Comparison of ENCODE assay signal across 16 mouse cellular contexts in genomic region chr5:143683696-143684095, GRCm38 (mm10). TPM values are rescaled to one million over a fixed set of nuclear protein-coding genes. Genes with fewer than 3 reads are reported as not detected.
A peak's percentile ranks its signal among the peaks of the same experiment; 100 is the strongest.
DNase-seq lines count a peak whose midpoint lies in the region; ATAC-seq and TF ChIP-seq lines count a peak whose summit lies in the region.
"Had no signal": no experiment of that assay in that cellular context is flagged by ENCODE, and none has a peak within 500 bp of the region (broad histone marks: within the 10 kb centered on the region; RNA-seq: fewer than 3 reads in every experiment).

No protein-coding gene starts in this region.

- peaks cover 19% of the 10 kb centered on the region for H3K36me3 ChIP-seq in kidney, embryonic 16.5 days (ENCODE audit: insufficient read depth, low read length)
- H3K36me3 ChIP-seq in E14TG2a.4 (ENCODE audit: insufficient read depth, low read length), result peaks cover 5% of the 10 kb centered on the region; the same call in 1 of the 2 replicates
- no peaks in the 10 kb centered on the region; the same call in 1 of the 2 replicates for H3K36me3 ChIP-seq in embryonic facial prominence, embryonic 11.5 days (replicated peaks; ENCODE audit: control insufficient read depth, insufficient read depth, low read depth, low read length)
- peaks cover 38% of the 10 kb centered on the region for H3K36me3 ChIP-seq in limb, embryonic 13.5 days

- no peak overlapping the region for H3K27ac ChIP-seq in kidney, embryonic 16.5 days (ENCODE audit: low read length)
- H3K27ac ChIP-seq in embryonic facial prominence, embryonic 11.5 days (replicated peaks; ENCODE audit: low read depth, low read length), result no peak overlapping the region
- H3K27ac ChIP-seq in limb, embryonic 13.5 days, result peak overlapping the region; percentile 33; the same call in 1 of the 2 replicates
- H3K27ac ChIP-seq: hindbrain, embryonic 15.5 days; layer of hippocampus, adult 2 months; left cerebral cortex, adult 2 months; lung, embryonic 15.5 days; neural tube, embryonic 13.5 days had no signal

- H3K9ac ChIP-seq in kidney, embryonic 16.5 days (replicated peaks; ENCODE audit: low read length), result no peak overlapping the region
- H3K9ac ChIP-seq in embryonic facial prominence, embryonic 11.5 days (replicated peaks; ENCODE audit: low read length), result no peak overlapping the region; the same call in 1 of the 2 replicates
- H3K9ac ChIP-seq in limb, embryonic 13.5 days, result peak overlapping the region; percentile 43
- H3K9ac ChIP-seq: forebrain, postnatal 0 days; hindbrain, embryonic 15.5 days; lung, embryonic 15.5 days; neural tube, embryonic 13.5 days had no signal

- 28% methylated on average over 6 of the region's 6 CpGs for WGBS in kidney, embryonic 16.5 days
- 49% methylated on average over 6 of the region's 6 CpGs for WGBS in embryonic facial prominence, embryonic 11.5 days
- WGBS in limb, embryonic 13.5 days, result 35% methylated on average over 6 of the region's 6 CpGs

- no peak for TF ChIP-seq CTCF in E14TG2a.4 (conservative IDR thresholded peaks at IDR 0.05; ENCODE audit: low read length)

- H3K4me1 ChIP-seq in kidney, embryonic 16.5 days (ENCODE audit: insufficient read depth, low read length), result peaks cover 22% of the 10 kb centered on the region
- peaks cover 27% of the 10 kb centered on the region for H3K4me1 ChIP-seq in E14TG2a.4 (replicated peaks; ENCODE audit: low read depth, low read length)
- no peaks in the 10 kb centered on the region; the same call in 1 of the 2 replicates for H3K4me1 ChIP-seq in embryonic facial prominence, embryonic 11.5 days (ENCODE audit: control insufficient read depth, insufficient read depth, low read length)
- H3K4me1 ChIP-seq in limb, embryonic 13.5 days, result peaks cover 31% of the 10 kb centered on the region
- H3K4me1 ChIP-seq: hindbrain, embryonic 15.5 days had no signal

- peak; percentile 61; the same call in 1 of the 2 replicates for ATAC-seq in kidney, embryonic 16.5 days (ENCODE audit: low FRiP score, low TSS enrichment)
- no peak for ATAC-seq in embryonic facial prominence, embryonic 11.5 days (replicated peaks; ENCODE audit: insufficient number of reproducible peaks, low FRiP score, low TSS enrichment, low read depth)
- no peak for ATAC-seq in limb, embryonic 13.5 days (ENCODE audit: low FRiP score, low read depth)
- ATAC-seq: forebrain, postnatal 0 days had no signal

- no peak for DNase-seq in kidney, postnatal 36 days
- peak; percentile 23 for DNase-seq in embryonic facial prominence, embryonic 11.5 days (ENCODE audit: low spot score)
- no peak for DNase-seq in cerebellum, adult 9-11 months
- no peak for DNase-seq in cerebellum, postnatal 4 days (ENCODE audit: low spot score in 2 of 2)
- DNase-seq: cerebellum, adult 11-12 months; forebrain, postnatal 0 days; kidney, adult 2 months; thymus, adult 2 months had no signal

- H3K4me3 ChIP-seq in kidney, embryonic 16.5 days (ENCODE audit: low read length), result no peak overlapping the region
- H3K4me3 ChIP-seq in E14TG2a.4 (replicated peaks; ENCODE audit: low read length), result peak overlapping the region; percentile 32; the same call in 1 of the 2 replicates
- no peak overlapping the region for H3K4me3 ChIP-seq in embryonic facial prominence, embryonic 11.5 days (ENCODE audit: low read depth, low read length)
- H3K4me3 ChIP-seq in limb, embryonic 13.5 days, result no peak overlapping the region
- H3K4me3 ChIP-seq: hindbrain, embryonic 15.5 days; layer of hippocampus, adult 2 months; left cerebral cortex, adult 2 months; lung, embryonic 15.5 days; neural tube, embryonic 13.5 days had no signal

- no peaks in the 10 kb centered on the region for H3K27me3 ChIP-seq in kidney, embryonic 16.5 days (ENCODE audit: insufficient read depth, low read length)
- no peaks in the 10 kb centered on the region for H3K27me3 ChIP-seq in E14TG2a.4 (ENCODE audit: insufficient read depth, low read length)
- H3K27me3 ChIP-seq in embryonic facial prominence, embryonic 11.5 days (ENCODE audit: control insufficient read depth, insufficient read depth, low read length), result no peaks in the 10 kb centered on the region
- H3K27me3 ChIP-seq in limb, embryonic 13.5 days, result no peaks in the 10 kb centered on the region
- H3K27me3 ChIP-seq: hindbrain, embryonic 15.5 days; lung, embryonic 15.5 days; neural tube, embryonic 13.5 days had no signal

- H3K4me2 ChIP-seq in kidney, embryonic 16.5 days (replicated peaks; ENCODE audit: low read depth, low read length), result no peak overlapping the region
- no peak overlapping the region for H3K4me2 ChIP-seq in embryonic facial prominence, embryonic 11.5 days (ENCODE audit: low read depth, low read length)
- H3K4me2 ChIP-seq in limb, embryonic 13.5 days (replicated peaks), result no peak overlapping the region
- H3K4me2 ChIP-seq: hindbrain, embryonic 15.5 days; lung, embryonic 15.5 days; neural tube, embryonic 13.5 days had no signal

- no peaks in the 10 kb centered on the region for H3K9me3 ChIP-seq in kidney, embryonic 16.5 days (ENCODE audit: low read length)
- no peaks in the 10 kb centered on the region for H3K9me3 ChIP-seq in E14TG2a.4 (ENCODE audit: low read length)
- H3K9me3 ChIP-seq in embryonic facial prominence, embryonic 11.5 days (replicated peaks; ENCODE audit: control insufficient read depth, low read length), result no peaks in the 10 kb centered on the region
- no peaks in the 10 kb centered on the region for H3K9me3 ChIP-seq in limb, embryonic 13.5 days
- H3K9me3 ChIP-seq: hindbrain, embryonic 15.5 days; lung, embryonic 15.5 days; neural tube, embryonic 13.5 days had no signal

RNA-seq across cellular contexts. Expression of gene Usp42, which starts 48.4 kb away (rescaled TPM):
- 17.1 and 17.7 TPM in 2 replicates for polyA plus RNA-seq in kidney, embryonic 16.5 days (2015; fragmentation: Nextera tagmentation; extraction: Ambion mirVana)
- 27.8 and 31.0 TPM in 2 replicates for polyA plus RNA-seq in embryonic facial prominence, embryonic 11.5 days (2014; fragmentation: Nextera tagmentation; extraction: Ambion mirVana)
- polyA plus RNA-seq in limb, embryonic 13.5 days (2015; fragmentation: Nextera tagmentation; extraction: Ambion mirVana), result 25.8 and 27.2 TPM in 2 replicates
